Mouse (Mus musculus): ENCODE measurements around the gene Sorcs3. TPM values are rescaled to one million over a fixed set of nuclear protein-coding genes. Genes with fewer than 3 reads are reported as not detected.

The Sorcs3 gene
- polyA plus RNA-seq, 3 experiments from 2014 or later = 0.16 TPM; not detected in 2

DNA sequence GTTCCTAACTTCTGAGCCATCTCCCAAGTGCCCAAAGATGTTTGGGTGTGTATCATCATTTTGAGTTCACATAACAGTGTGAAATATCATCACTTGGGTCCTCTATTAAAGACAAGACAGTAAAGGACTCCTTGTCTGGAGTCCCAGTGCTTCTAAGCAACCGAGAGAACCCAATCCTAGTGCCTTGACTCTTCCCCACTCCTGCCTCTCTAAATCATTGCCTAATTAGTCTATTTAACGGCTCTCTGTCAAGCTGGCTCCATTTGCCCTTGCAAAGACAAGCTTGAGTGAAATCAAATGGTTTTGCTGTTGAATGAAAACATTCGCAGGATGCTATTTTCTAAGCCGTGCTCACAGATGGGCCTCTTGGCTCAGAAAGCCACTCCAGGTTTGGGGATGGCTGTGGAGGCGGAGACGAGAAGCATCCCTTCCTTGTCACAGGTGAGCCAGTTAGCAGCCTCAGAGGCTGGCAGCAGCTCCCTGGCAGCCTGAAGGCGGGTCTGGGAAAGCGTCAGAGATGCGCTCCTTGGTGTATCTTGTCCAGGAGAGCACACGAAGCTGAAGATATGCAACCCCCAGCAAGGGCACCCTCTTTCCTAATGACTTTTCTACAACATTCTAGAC lies 79.9 kb downstream of the Sorcs3 start:
- no peak for ATAC-seq

DNA sequence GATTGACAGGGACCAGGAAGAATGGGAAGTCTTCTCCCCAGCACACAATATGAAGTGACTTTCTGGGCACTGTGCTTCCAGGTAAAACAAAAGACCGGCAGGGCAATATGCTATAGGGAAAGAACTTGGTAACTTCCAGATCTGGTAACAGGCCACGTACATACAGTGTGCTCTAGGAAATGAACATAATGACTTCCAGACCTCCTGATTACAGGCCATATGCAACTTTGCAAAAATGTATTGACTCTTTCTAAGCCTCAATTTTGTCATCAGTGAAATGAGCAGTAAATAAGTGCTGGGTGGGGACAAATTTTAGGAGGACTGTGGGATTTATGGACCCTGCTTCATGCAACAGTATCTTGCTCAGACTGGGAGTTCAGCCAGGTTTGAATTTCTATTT lies 88.4 kb downstream of the Sorcs3 start:
- no peak for ATAC-seq

- ATAC-seq = no peak
Measured at GRCm38 (mm10) chr19:48298384-48298783, 92.6 kb downstream of the Sorcs3 start.

- no peak for ATAC-seq
Measured at GRCm38 (mm10) chr19:48300440-48301231, 94.8 kb downstream of the Sorcs3 start.

GRCm38 (mm10) chr19:48301300-48301699 lies 95.5 kb downstream of the Sorcs3 start:
- ATAC-seq = no peak

DNA sequence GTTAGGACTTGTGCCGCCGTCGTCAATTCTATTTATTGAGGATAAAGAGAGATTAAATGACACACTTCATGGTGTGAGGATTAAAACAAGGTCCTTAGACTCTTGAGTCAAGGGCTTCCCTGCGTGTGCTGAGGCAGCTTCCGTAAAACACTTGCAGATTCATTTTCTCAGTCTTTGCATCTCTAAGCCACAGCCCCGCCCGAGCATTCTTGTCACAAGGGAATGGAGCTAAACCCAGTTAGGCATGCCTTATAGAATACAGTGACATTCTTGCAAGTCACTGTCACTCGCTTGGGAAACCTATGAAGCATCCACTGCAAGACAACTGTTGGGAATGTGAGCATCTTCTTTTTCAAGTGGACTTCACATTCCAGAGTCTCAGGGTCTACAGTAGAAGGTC lies 102.5 kb downstream of the Sorcs3 start:
- ATAC-seq = no peak

- ATAC-seq = no peak
Measured at GRCm38 (mm10) chr19:48309531-48310337, 103.9 kb downstream of the Sorcs3 start.

DNA sequence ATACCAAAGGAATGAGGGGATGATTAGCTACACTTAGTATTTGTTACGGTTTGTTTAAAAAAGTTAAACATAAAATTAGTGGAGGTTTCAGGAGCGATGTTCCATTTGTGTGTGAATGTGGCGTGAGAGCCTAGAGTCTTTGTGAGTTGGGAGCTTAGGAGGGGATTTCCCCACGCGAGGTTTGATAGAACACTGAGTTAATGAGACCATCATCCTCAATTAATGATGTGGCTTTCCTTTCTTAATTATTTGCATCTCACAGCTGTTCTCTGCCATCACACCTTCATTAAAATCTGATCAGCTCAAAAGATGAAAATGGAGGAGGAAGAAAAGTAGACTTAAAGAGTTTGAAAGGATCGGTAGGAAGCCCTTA lies 104.5 kb downstream of the Sorcs3 start:
- no peak for ATAC-seq

DNA sequence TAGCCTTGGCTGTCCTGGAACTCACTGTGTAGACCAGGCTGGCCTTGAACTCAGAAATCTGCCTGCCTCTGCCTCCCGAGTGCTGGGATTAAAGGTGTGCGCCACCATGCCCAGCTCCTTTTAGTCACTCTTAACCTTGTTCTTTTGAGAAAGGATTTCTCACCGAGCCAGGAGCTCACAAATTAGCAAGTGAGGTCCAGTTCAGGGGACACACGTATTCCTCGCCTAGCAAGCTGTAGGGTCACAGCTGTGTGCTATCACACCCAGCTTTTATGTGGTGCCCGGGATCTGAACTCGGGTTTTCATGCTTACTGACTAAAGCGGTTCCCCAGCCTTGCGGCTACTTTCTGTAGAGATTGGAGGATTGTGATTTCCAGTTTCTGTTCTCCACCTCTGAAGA lies 108.0 kb downstream of the Sorcs3 start:
- no peak for ATAC-seq

DNA sequence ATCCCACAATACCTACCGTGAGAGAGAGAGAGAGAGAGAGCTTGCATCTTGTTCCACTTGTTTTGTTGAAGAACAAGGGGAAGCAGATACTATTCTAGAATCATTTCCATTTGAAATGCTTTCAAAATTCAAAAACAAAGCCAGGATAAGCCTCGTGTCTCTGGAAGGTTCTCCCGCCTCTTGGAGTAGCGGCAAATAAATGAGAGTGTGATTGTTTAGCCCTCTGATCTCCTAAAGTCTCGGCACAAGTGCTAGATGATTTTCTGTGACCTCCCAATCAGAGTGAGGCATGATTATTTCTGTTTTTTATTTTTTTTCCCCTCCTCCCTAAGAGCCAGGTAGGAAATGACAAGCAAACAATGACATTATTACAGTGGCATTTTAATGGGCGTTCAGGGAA lies 121.3 kb downstream of the Sorcs3 start:
- ATAC-seq = no peak

DNA sequence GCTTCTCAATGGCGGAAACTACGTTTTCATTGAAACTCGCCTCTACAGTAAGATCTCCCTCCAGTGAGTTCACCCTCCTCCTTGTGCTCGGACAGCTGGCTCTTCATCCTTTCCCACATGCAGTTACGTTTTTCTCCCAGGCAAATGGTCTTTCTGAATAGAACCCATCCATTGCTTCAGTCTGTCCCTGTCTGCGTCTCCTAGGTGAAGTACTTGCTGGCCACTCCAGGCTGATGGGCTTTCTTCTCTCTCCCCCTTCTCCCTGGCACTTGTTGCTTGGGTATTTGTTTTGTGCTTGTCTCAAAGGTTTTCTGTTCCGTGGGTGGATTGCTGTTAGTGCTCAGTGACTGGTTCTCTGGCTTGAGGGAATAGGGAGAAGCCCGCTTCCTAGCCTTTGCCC lies 122.3 kb downstream of the Sorcs3 start:
- no peak for ATAC-seq

DNA sequence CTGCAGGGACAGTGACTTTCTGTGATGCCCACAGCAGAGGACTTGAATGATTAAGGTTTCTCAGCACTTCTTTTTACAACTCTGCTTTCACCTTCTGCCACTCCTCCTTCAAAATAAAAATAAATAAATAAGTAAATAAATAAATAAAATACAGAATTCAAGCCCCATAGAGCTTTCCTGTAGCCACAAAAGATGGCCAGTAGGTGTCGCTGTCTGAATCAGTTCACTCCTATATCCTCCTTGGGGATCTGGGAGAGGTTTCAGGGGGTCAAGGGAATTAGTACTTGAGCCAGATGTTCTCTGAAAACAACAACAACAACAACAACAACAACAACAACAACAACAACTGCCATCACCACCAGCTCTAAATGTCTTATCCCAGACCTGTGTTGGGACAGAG lies 125.8 kb downstream of the Sorcs3 start:
- no peak for ATAC-seq

GRCm38 (mm10) chr19:48333085-48333484 lies 127.3 kb downstream of the Sorcs3 start:
- no peak for ATAC-seq

- ATAC-seq = no peak
Measured at GRCm38 (mm10) chr19:48337461-48337860, 131.6 kb downstream of the Sorcs3 start.

DNA sequence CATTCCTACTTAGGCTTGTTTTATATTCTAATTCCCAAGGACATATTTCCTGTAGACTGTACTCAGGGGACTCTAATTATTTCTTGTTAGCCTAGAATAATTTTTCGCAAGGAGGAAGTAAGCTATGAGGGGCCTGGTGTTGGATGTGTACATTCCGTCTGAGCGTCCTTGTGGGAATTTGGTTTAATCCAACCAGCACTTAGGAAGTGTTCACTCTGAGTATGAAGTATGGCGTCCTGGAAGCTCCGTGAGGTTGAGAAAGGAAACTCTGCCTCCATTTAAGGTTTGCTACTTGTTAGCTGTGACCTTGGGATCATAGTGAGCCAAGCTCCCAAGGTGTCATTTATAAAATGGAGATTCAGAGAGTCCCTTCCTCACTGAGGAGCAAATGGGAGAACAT lies 132.3 kb downstream of the Sorcs3 start:
- ATAC-seq = no peak

DNA sequence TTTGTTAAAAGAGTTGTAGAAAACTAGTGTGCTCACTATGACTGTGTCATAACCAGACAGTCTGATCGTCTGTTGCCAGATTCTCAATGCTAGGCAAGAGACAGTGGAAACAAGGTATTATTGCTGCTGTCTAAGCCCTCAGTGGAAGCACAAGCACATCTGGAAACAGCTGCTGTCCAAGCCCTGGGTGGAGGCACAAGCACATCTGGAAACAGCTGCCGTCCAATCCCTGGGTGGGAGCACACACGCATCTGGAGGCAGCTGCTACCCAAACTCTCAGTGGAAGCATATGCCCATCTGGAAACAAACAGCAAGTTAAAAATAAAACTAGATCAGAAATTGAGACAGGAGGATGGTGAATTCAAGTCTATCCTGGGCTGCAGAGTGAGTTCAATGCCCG lies 136.9 kb downstream of the Sorcs3 start:
- no peak for ATAC-seq

- no peak for ATAC-seq
Measured at GRCm38 (mm10) chr19:48343442-48343841, 137.6 kb downstream of the Sorcs3 start.

GRCm38 (mm10) chr19:48347116-48347515 lies 141.3 kb downstream of the Sorcs3 start:
- ATAC-seq = no peak

GRCm38 (mm10) chr19:48356806-48357205 lies 151.0 kb downstream of the Sorcs3 start:
- ATAC-seq = no peak

GRCm38 (mm10) chr19:48362167-48362566 lies 156.3 kb downstream of the Sorcs3 start:
- no peak for ATAC-seq

- ATAC-seq = no peak
Measured at GRCm38 (mm10) chr19:48368056-48368455, 162.2 kb downstream of the Sorcs3 start.

DNA sequence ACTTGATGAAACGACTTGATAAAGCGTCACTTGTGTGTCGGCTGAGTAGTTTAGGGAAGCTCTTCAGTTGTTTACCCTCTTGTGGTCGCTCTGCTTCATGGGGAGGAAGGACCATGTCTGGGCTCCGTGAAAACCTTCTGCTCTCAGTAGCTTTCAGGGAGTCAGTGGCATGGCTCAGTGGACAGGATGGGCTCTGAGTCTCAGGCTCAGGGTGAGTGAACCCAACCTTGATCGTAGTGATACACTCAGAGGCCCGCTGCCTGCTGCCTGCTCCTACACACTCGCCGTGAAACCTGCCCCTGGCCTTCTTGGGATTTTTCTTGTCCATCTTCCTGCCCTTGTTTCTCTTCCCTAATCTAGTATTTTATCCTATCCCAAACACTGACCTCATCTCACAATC lies 166.0 kb downstream of the Sorcs3 start:
- no peak for ATAC-seq

GRCm38 (mm10) chr19:48378006-48378540 lies 172.2 kb downstream of the Sorcs3 start:
- no peak for ATAC-seq
